Mouse (Mus musculus) myocyte (in vitro differentiated cells): ENCODE data around the gene Anapc1.

Experiments used
- CEBPB ChIP-seq: IDR thresholded peaks from 2 replicates; pipeline ENCODE4 v1.6.1; 2011; ENCODE audit warnings: mild to moderate bottlenecking, moderate library complexity; ENCODE audit not compliant: poor library complexity, insufficient read depth, severe bottlenecking
- E2F4 ChIP-seq: IDR thresholded peaks from one replicate; pipeline ENCODE4 v1.6.1; 2011; ENCODE audit warnings: mild to moderate bottlenecking, control low read depth, moderate library complexity; ENCODE audit not compliant: insufficient read depth
- MAX ChIP-seq: IDR thresholded peaks from one replicate; pipeline ENCODE4 v1.6.1; 2011; ENCODE audit warnings: low read depth, mild to moderate bottlenecking, control low read depth
- MYOD1 ChIP-seq, 3 experiments: IDR thresholded peaks; one replicate each; pipeline ENCODE4 v1.6.1; 2011; ENCODE audit warnings: control low read depth in 2 of 3, low read depth in 2 of 3, mild to moderate bottlenecking in 2 of 3, moderate library complexity in 1 of 3; ENCODE audit not compliant: insufficient read length in 2 of 3, control insufficient read depth in 1 of 3
- MYOG ChIP-seq, 3 experiments: IDR thresholded peaks; one replicate each; pipeline ENCODE4 v1.6.1; 2011; ENCODE audit warnings: control low read depth in 2 of 3, low read depth in 2 of 3, mild to moderate bottlenecking in 2 of 3; ENCODE audit not compliant: insufficient read length in 2 of 3, control insufficient read depth in 1 of 3, insufficient read depth in 1 of 3
- POLR2A ChIP-seq: IDR thresholded peaks from one replicate; pipeline ENCODE4 v1.6.1; 2011; ENCODE audit warnings: low read depth, mild to moderate bottlenecking, control low read depth, moderate library complexity; ENCODE audit not compliant: insufficient read length
- POLR2AphosphoS2 ChIP-seq: IDR thresholded peaks from one replicate; pipeline ENCODE4 v1.6.1; 2011; ENCODE audit warnings: low read depth, control low read depth; ENCODE audit not compliant: insufficient read length
- SRF ChIP-seq: IDR thresholded peaks from one replicate; pipeline ENCODE4 v1.6.1; 2011; ENCODE audit warnings: low read depth; ENCODE audit not compliant: control insufficient read depth, insufficient read length
- TCF12 ChIP-seq: IDR thresholded peaks from one replicate; pipeline ENCODE4 v1.6.1; 2011; ENCODE audit warnings: mild to moderate bottlenecking, control low read depth; ENCODE audit not compliant: poor library complexity, insufficient read depth, severe bottlenecking
- TCF3 ChIP-seq: IDR thresholded peaks from one replicate; pipeline ENCODE4 v1.6.1; 2011; ENCODE audit warnings: low read depth, control low read depth; ENCODE audit not compliant: insufficient read length
- USF1 ChIP-seq: IDR thresholded peaks from one replicate; pipeline ENCODE4 v1.6.1; 2011; ENCODE audit warnings: low read depth, mild to moderate bottlenecking, control low read depth, moderate library complexity

DNA sequence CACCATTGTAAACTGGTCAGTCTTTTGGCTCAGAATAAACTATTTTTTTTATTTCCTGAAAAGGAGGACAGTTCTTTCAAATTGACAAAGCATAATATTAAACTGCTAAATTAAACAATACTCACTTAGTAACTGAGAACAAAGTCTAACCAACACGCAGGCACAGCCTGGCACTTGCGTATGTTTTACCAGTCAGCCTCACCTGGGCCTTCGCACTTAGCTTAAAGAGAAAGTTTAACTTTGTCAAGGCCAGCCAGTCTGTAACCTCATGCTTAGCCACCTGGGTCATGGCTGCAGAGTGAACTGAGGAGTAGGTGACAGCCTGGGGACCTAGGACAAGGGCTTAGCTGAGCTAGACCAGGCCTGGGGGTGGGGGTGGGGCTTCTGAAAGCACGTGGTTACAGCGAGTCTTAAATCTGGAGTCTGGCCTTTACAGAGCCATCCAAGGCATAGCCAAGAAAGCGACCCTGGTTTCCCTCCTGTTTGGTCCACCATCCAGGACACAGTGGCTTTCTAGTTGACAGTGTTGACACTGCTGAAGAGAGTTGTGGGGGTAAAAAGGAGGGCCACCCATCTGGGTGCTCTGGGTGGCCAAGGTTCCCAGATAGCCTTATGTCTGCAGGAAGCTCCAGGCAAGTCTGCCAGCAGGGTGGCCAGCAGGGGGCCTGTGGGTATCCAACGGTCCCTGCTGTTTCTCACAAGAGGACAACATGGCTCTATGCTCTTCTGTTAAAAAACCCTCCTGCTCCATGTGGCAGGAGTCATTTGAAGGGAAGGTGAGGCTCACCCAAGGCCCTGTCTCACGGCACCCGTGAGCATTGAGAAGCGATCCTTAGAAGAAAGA is 120.7 kb downstream of the Anapc1 start:
- TF ChIP-seq POLR2A (no peak), USF1 (no peak), CEBPB (no peak), MAX (no peak), TCF3 (no peak), SRF (no peak), E2F4 (no peak), POLR2AphosphoS2 (no peak), MYOD1 (IDR thresholded peaks at IDR 0.05; ENCODE audit: control insufficient read depth in 1 of 3, insufficient read length in 2 of 3, low read depth in 2 of 3) (no peak), TCF12 (no peak), MYOG (IDR thresholded peaks at IDR 0.05; ENCODE audit: control insufficient read depth in 1 of 3, insufficient read depth in 1 of 3, insufficient read length in 2 of 3, low read depth in 2 of 3) (no peak)
